Mouse (Mus musculus): ENCODE measurements around the gene Fam163b. TPM values are rescaled to one million over a fixed set of nuclear protein-coding genes. Genes with fewer than 3 reads are reported as not detected.

Fam163b gene
- polyA plus RNA-seq, 1 experiment from 2014 or later: 11.0 TPM

GRCm38 (mm10) chr2:27122578-27122977 lies 19.7 kb downstream of the Fam163b start:
- Histone ChIP-seq H3K36me3 (ENCODE audit: control insufficient read depth, insufficient read depth, low read length) (no peaks in the 10 kb centered on the region), H3K4me2 (ENCODE audit: low read depth, low read length) (no peak overlapping the region), H3K27me3 (ENCODE audit: control insufficient read depth, insufficient read depth, low read length) (no peaks in the 10 kb centered on the region), H3K27ac (ENCODE audit: low read depth, low read length) (peak overlapping the region; percentile 52; the same call in 1 of the 2 replicates), H3K4me3 (ENCODE audit: low read depth, low read length) (no peak overlapping the region), H3K9me3 (ENCODE audit: control insufficient read depth, low read length) (no peaks in the 10 kb centered on the region), H3K4me1 (ENCODE audit: control insufficient read depth, insufficient read depth, low read length) (peaks cover 19% of the 10 kb centered on the region), H3K9ac (replicated peaks; ENCODE audit: low read depth, low read length) (no peak overlapping the region)
- WGBS: 24% methylated on average over 9 of the region's 9 CpGs
- no peak for ATAC-seq (ENCODE audit: low read depth)

GRCm38 (mm10) chr2:27121626-27122355 lies 20.5 kb downstream of the Fam163b start:
- Histone ChIP-seq H3K36me3 (ENCODE audit: control insufficient read depth, insufficient read depth, low read length) (no peaks in the 10 kb centered on the region), H3K9ac (replicated peaks; ENCODE audit: low read depth, low read length) (no peak overlapping the region), H3K27ac (ENCODE audit: low read depth, low read length) (peak overlapping the region; percentile 52; the same call in 1 of the 2 replicates), H3K9me3 (ENCODE audit: control insufficient read depth, low read length) (no peaks in the 10 kb centered on the region), H3K27me3 (ENCODE audit: control insufficient read depth, insufficient read depth, low read length) (no peaks in the 10 kb centered on the region), H3K4me3 (ENCODE audit: low read depth, low read length) (no peak overlapping the region), H3K4me1 (ENCODE audit: control insufficient read depth, insufficient read depth, low read length) (peaks cover 19% of the 10 kb centered on the region), H3K4me2 (ENCODE audit: low read depth, low read length) (no peak overlapping the region)
- WGBS: 10% methylated on average over 9 of the region's 9 CpGs
- ATAC-seq (ENCODE audit: low read depth): peak; percentile 68

- H3K27me3 ChIP-seq (ENCODE audit: control insufficient read depth, insufficient read depth, low read length): no peaks in the 10 kb centered on the region
- no peak overlapping the region for H3K4me2 ChIP-seq (ENCODE audit: low read depth, low read length)
- no peak overlapping the region for H3K4me3 ChIP-seq (ENCODE audit: low read depth, low read length)
- H3K27ac ChIP-seq (ENCODE audit: low read depth, low read length): no peak overlapping the region
- H3K4me1 ChIP-seq (ENCODE audit: control insufficient read depth, insufficient read depth, low read length): peaks cover 19% of the 10 kb centered on the region
- 57% methylated on average over 8 of the region's 8 CpGs for WGBS
- H3K36me3 ChIP-seq (ENCODE audit: control insufficient read depth, insufficient read depth, low read length): no peaks in the 10 kb centered on the region
- ATAC-seq (ENCODE audit: low read depth): no peak
- H3K9me3 ChIP-seq (ENCODE audit: control insufficient read depth, low read length): no peaks in the 10 kb centered on the region
- H3K9ac ChIP-seq (replicated peaks; ENCODE audit: low read depth, low read length): no peak overlapping the region
These were observed 22.1 kb downstream of the Fam163b start for GRCm38 (mm10) chr2:27120241-27120641.

GRCm38 (mm10) chr2:27119766-27120165 lies 22.5 kb downstream of the Fam163b start:
- H3K9me3 ChIP-seq (ENCODE audit: control insufficient read depth, low read length): no peaks in the 10 kb centered on the region
- H3K27ac ChIP-seq (ENCODE audit: low read depth, low read length): no peak overlapping the region
- no peak overlapping the region for H3K4me2 ChIP-seq (ENCODE audit: low read depth, low read length)
- peaks cover 19% of the 10 kb centered on the region for H3K4me1 ChIP-seq (ENCODE audit: control insufficient read depth, insufficient read depth, low read length)
- no peak overlapping the region for H3K9ac ChIP-seq (replicated peaks; ENCODE audit: low read depth, low read length)
- no peak overlapping the region for H3K4me3 ChIP-seq (ENCODE audit: low read depth, low read length)
- H3K36me3 ChIP-seq (ENCODE audit: control insufficient read depth, insufficient read depth, low read length): no peaks in the 10 kb centered on the region
- ATAC-seq (ENCODE audit: low read depth): no peak
- H3K27me3 ChIP-seq (ENCODE audit: control insufficient read depth, insufficient read depth, low read length): no peaks in the 10 kb centered on the region
- WGBS: 79% methylated on average over 2 of the region's 2 CpGs

GRCm38 (mm10) chr2:27118452-27118851 lies 23.8 kb downstream of the Fam163b start:
- Histone ChIP-seq H3K36me3 (ENCODE audit: control insufficient read depth, insufficient read depth, low read length) (no peaks in the 10 kb centered on the region), H3K27me3 (ENCODE audit: control insufficient read depth, insufficient read depth, low read length) (no peaks in the 10 kb centered on the region), H3K4me2 (ENCODE audit: low read depth, low read length) (no peak overlapping the region), H3K9ac (replicated peaks; ENCODE audit: low read depth, low read length) (no peak overlapping the region), H3K4me3 (ENCODE audit: low read depth, low read length) (no peak overlapping the region), H3K4me1 (ENCODE audit: control insufficient read depth, insufficient read depth, low read length) (peaks cover 19% of the 10 kb centered on the region), H3K9me3 (ENCODE audit: control insufficient read depth, low read length) (no peaks in the 10 kb centered on the region), H3K27ac (ENCODE audit: low read depth, low read length) (no peak overlapping the region)
- ATAC-seq (ENCODE audit: low read depth): no peak
- WGBS: 43% methylated on average over 4 of the region's 4 CpGs

GRCm38 (mm10) chr2:27114169-27114568 lies 28.1 kb downstream of the Fam163b start:
- 93% methylated on average over 10 of the region's 10 CpGs for WGBS
- H3K27me3 ChIP-seq (ENCODE audit: control insufficient read depth, insufficient read depth, low read length): no peaks in the 10 kb centered on the region
- ATAC-seq (ENCODE audit: low read depth): no peak

GRCm38 (mm10) chr2:27112585-27112984 lies 29.7 kb downstream of the Fam163b start:
- no peak for ATAC-seq (ENCODE audit: low read depth)
- Histone ChIP-seq H3K4me2 (ENCODE audit: low read depth, low read length) (no peak overlapping the region), H3K27me3 (ENCODE audit: control insufficient read depth, insufficient read depth, low read length) (no peaks in the 10 kb centered on the region), H3K4me3 (ENCODE audit: low read depth, low read length) (no peak overlapping the region), H3K36me3 (ENCODE audit: control insufficient read depth, insufficient read depth, low read length) (no peaks in the 10 kb centered on the region), H3K4me1 (ENCODE audit: control insufficient read depth, insufficient read depth, low read length) (no peaks in the 10 kb centered on the region), H3K9ac (replicated peaks; ENCODE audit: low read depth, low read length) (no peak overlapping the region), H3K9me3 (ENCODE audit: control insufficient read depth, low read length) (no peaks in the 10 kb centered on the region), H3K27ac (ENCODE audit: low read depth, low read length) (no peak overlapping the region)
- 80% methylated on average over 20 of the region's 20 CpGs for WGBS

More at GRCm38 (mm10) chr2:27114169-27114568, 28.1 kb downstream of the Fam163b start:
- H3K27ac ChIP-seq (ENCODE audit: low read depth, low read length): no peak overlapping the region
- H3K4me2 ChIP-seq (ENCODE audit: low read depth, low read length): no peak overlapping the region
- H3K9ac ChIP-seq (replicated peaks; ENCODE audit: low read depth, low read length): no peak overlapping the region
- H3K36me3 ChIP-seq (ENCODE audit: control insufficient read depth, insufficient read depth, low read length): no peaks in the 10 kb centered on the region
- H3K9me3 ChIP-seq (ENCODE audit: control insufficient read depth, low read length): no peaks in the 10 kb centered on the region
- H3K4me1 ChIP-seq (ENCODE audit: control insufficient read depth, insufficient read depth, low read length): no peaks in the 10 kb centered on the region
- H3K4me3 ChIP-seq (ENCODE audit: low read depth, low read length): no peak overlapping the region

- 71% methylated on average over 5 of the region's 5 CpGs for WGBS
These were observed 33.2 kb downstream of the Fam163b start for GRCm38 (mm10) chr2:27109052-27109451.

GRCm38 (mm10) chr2:27108144-27108543 lies 34.1 kb downstream of the Fam163b start:
- Histone ChIP-seq H3K27ac (ENCODE audit: low read depth, low read length) (no peak overlapping the region), H3K27me3 (ENCODE audit: control insufficient read depth, insufficient read depth, low read length) (no peaks in the 10 kb centered on the region), H3K36me3 (ENCODE audit: control insufficient read depth, insufficient read depth, low read length) (no peaks in the 10 kb centered on the region), H3K4me2 (ENCODE audit: low read depth, low read length) (no peak overlapping the region), H3K4me1 (ENCODE audit: control insufficient read depth, insufficient read depth, low read length) (no peaks in the 10 kb centered on the region), H3K9me3 (ENCODE audit: control insufficient read depth, low read length) (no peaks in the 10 kb centered on the region), H3K4me3 (ENCODE audit: low read depth, low read length) (no peak overlapping the region), H3K9ac (replicated peaks; ENCODE audit: low read depth, low read length) (no peak overlapping the region)
- 76% methylated on average over 2 of the region's 2 CpGs for WGBS
- ATAC-seq (ENCODE audit: low read depth): no peak

More at GRCm38 (mm10) chr2:27109052-27109451, 33.2 kb downstream of the Fam163b start:
- Histone ChIP-seq H3K4me2 (ENCODE audit: low read depth, low read length) (no peak overlapping the region), H3K27ac (ENCODE audit: low read depth, low read length) (no peak overlapping the region), H3K9me3 (ENCODE audit: control insufficient read depth, low read length) (no peaks in the 10 kb centered on the region), H3K4me3 (ENCODE audit: low read depth, low read length) (no peak overlapping the region), H3K36me3 (ENCODE audit: control insufficient read depth, insufficient read depth, low read length) (no peaks in the 10 kb centered on the region), H3K27me3 (ENCODE audit: control insufficient read depth, insufficient read depth, low read length) (no peaks in the 10 kb centered on the region), H3K9ac (replicated peaks; ENCODE audit: low read depth, low read length) (no peak overlapping the region), H3K4me1 (ENCODE audit: control insufficient read depth, insufficient read depth, low read length) (no peaks in the 10 kb centered on the region)
- ATAC-seq (ENCODE audit: low read depth): no peak
